Mouse (Mus musculus): ENCODE measurements around the gene Anapc4. TPM values are rescaled to one million over a fixed set of nuclear protein-coding genes. Genes with fewer than 3 reads are reported as not detected.

The Anapc4 gene
- polyA plus RNA-seq, 1 experiment from 2014 or later = 131 TPM

DNA sequence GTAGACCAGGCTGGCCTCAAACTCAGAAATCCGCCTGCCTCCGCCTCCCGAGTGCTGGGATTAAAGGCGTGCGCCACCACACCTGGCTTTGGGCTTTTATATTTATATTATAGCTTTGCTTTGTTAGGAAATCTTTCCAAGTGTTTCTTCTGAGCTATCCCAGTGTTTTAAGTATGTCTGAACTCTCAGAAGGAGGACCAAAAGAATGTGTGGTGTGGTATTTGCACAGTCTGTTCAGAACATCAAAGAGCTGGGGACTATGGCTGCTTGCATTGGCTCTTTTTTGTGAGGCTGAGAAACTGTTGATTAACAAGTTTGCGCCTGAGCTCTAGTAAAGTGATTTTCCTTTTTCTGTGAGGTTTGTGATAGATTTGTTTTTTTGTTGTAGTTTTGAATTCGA lies 10.5 kb downstream of the Anapc4 start:
- no peak overlapping the region for H3K27ac ChIP-seq (replicated peaks; ENCODE audit: low read depth, low read length)

DNA sequence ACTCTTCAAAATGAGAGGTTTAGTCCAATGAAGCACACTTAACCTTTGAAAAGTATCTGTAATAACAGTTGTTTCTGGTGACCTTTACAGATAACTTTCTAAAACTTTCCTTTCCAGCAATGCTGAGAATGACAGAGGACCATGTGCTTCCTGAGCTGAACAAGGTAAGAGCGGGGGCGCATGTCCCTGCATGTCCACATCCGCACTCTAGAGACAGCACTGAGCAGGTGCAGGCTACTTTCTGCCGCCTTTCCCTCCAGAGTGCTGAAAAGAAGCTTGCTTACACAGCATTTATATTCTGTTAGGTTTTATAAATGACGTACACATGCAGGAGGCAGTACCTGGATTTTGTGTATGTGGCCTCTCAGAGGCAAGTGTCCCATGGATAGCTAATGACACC lies 21.9 kb downstream of the Anapc4 start:
- Histone ChIP-seq H3K27ac (replicated peaks; ENCODE audit: low read depth, low read length) (no peak overlapping the region), H3K4me2 (ENCODE audit: low read length) (no peak overlapping the region), H3K36me3 (ENCODE audit: control insufficient read depth, insufficient read depth, low read length) (peaks cover 82% of the 10 kb centered on the region), H3K27me3 (ENCODE audit: control insufficient read depth, insufficient read depth, low read length) (no peaks in the 10 kb centered on the region), H3K4me3 (replicated peaks; ENCODE audit: low read depth, low read length) (no peak overlapping the region), H3K9ac (replicated peaks; ENCODE audit: low read length) (no peak overlapping the region), H3K9me3 (ENCODE audit: control insufficient read depth, low read length) (no peaks in the 10 kb centered on the region), H3K4me1 (ENCODE audit: control insufficient read depth, insufficient read depth, low read length) (no peaks in the 10 kb centered on the region)
- DNase-seq = no peak
- 93% methylated on average over 5 of the region's 5 CpGs for WGBS
- no peak for ATAC-seq (ENCODE audit: low FRiP score, low TSS enrichment)

More for the DNA sequence above, 10.5 kb downstream of the Anapc4 start:
- 96% methylated on average over 7 of the region's 7 CpGs for WGBS
- H3K4me3 ChIP-seq (replicated peaks; ENCODE audit: low read depth, low read length) = no peak overlapping the region
- no peaks in the 10 kb centered on the region for H3K27me3 ChIP-seq (ENCODE audit: control insufficient read depth, insufficient read depth, low read length)
- no peak overlapping the region for H3K9ac ChIP-seq (replicated peaks; ENCODE audit: low read length)
- H3K4me1 ChIP-seq (ENCODE audit: control insufficient read depth, insufficient read depth, low read length) = no peaks in the 10 kb centered on the region
- peaks cover 87% of the 10 kb centered on the region for H3K36me3 ChIP-seq (ENCODE audit: control insufficient read depth, insufficient read depth, low read length)
- no peaks in the 10 kb centered on the region for H3K9me3 ChIP-seq (ENCODE audit: control insufficient read depth, low read length)
- H3K4me2 ChIP-seq (ENCODE audit: low read length) = no peak overlapping the region
- no peak for DNase-seq
- ATAC-seq (ENCODE audit: low FRiP score, low TSS enrichment) = no peak

DNA sequence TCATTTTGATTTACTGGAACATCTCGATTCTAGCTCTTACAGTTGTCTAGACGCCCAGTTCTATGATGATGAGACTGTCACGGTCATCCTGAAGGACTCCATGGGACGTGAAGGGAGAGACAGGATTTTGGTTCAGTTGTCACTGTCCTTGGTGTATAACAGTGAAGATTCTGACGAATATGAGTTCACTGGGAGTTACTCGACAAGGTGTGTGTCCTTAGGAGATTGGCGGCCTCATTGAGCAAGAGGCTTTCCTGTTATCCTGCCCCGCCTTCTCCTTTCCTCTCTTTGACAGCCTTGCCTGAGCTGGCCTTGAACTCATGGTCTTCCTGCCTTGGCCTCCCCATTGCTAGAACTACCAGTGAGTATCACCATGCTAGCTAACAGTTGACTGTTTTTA lies 30.6 kb downstream of the Anapc4 start:
- Histone ChIP-seq H3K9ac (replicated peaks; ENCODE audit: low read length) (no peak overlapping the region), H3K4me2 (ENCODE audit: low read length) (no peak overlapping the region), H3K36me3 (ENCODE audit: control insufficient read depth, insufficient read depth, low read length) (peaks cover 89% of the 10 kb centered on the region), H3K4me3 (replicated peaks; ENCODE audit: low read depth, low read length) (no peak overlapping the region), H3K9me3 (ENCODE audit: control insufficient read depth, low read length) (no peaks in the 10 kb centered on the region), H3K27ac (replicated peaks; ENCODE audit: low read depth, low read length) (no peak overlapping the region), H3K4me1 (ENCODE audit: control insufficient read depth, insufficient read depth, low read length) (no peaks in the 10 kb centered on the region), H3K27me3 (ENCODE audit: control insufficient read depth, insufficient read depth, low read length) (no peaks in the 10 kb centered on the region)
- ATAC-seq (ENCODE audit: low FRiP score, low TSS enrichment) (no peak), DNase-seq (no peak)
- WGBS = 98% methylated on average over 8 of the region's 8 CpGs

DNA sequence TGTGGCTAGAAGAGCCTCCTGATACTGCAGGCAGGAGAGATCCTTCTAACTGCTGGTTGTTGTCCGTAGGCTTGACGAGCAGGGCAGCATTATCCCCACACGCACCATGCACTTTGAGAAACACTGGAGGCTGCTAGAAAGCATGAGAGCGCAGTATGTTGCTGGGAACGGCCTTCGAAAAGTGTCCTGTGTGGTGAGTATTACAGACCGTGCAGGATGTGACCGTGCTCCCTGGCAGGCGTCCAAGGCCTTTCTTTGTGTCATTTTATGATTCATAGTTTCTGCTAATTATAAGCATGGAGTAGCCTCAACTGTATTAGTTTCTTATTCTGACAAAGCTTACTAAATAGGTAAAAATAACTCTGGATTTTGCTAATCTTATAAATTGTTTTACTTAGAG lies 32.0 kb downstream of the Anapc4 start:
- DNase-seq = no peak
- Histone ChIP-seq H3K36me3 (ENCODE audit: control insufficient read depth, insufficient read depth, low read length) (peaks cover 76% of the 10 kb centered on the region), H3K4me1 (ENCODE audit: control insufficient read depth, insufficient read depth, low read length) (no peaks in the 10 kb centered on the region), H3K27me3 (ENCODE audit: control insufficient read depth, insufficient read depth, low read length) (no peaks in the 10 kb centered on the region), H3K9ac (replicated peaks; ENCODE audit: low read length) (no peak overlapping the region), H3K27ac (replicated peaks; ENCODE audit: low read depth, low read length) (no peak overlapping the region), H3K4me3 (replicated peaks; ENCODE audit: low read depth, low read length) (no peak overlapping the region), H3K9me3 (ENCODE audit: control insufficient read depth, low read length) (no peaks in the 10 kb centered on the region), H3K4me2 (ENCODE audit: low read length) (no peak overlapping the region)
- 88% methylated on average over 9 of the region's 9 CpGs for WGBS
- ATAC-seq (ENCODE audit: low FRiP score, low TSS enrichment) = no peak

DNA sequence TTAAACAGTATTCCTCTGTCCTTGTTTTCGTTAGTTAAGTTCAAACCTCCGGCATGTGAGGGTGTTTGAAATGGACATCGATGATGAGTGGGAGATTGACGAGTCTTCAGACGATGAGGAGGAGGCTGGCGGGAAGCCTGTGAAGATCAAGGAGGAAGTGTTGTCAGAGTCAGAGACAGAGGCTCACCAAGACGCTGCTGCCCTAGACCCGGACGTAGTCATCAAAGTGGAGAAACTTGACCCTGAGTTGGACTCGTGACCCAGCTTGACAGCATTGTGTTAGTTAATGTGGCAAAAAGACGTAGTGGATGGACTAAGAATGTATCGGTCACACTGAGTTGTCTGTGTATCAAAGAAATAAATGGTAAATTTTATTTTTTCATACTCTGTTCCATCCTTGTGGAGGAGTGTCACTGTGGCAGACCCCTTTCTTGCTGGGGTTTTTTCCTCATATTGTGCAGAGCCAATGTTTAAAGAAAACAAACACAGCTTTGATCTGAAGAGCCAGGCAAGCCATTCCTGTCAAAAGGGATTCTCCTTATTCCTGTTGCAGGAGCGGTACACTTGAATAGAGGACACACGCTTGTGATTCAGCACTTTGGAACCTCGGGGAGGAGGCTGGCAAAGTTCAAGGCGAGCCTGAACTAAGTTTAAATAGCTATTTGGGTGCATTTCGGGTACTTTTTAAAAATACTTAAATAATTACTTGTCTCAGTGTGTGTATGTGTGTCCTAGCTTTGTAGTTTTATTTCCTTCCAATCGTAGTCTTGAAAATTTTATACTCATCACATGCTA lies 32.7 kb downstream of the Anapc4 start:
- ATAC-seq (ENCODE audit: low FRiP score, low TSS enrichment) (no peak), DNase-seq (no peak)
- Histone ChIP-seq H3K9ac (replicated peaks; ENCODE audit: low read length) (no peak overlapping the region), H3K27ac (replicated peaks; ENCODE audit: low read depth, low read length) (no peak overlapping the region), H3K9me3 (ENCODE audit: control insufficient read depth, low read length) (no peaks in the 10 kb centered on the region), H3K36me3 (ENCODE audit: control insufficient read depth, insufficient read depth, low read length) (peaks cover 69% of the 10 kb centered on the region), H3K4me1 (ENCODE audit: control insufficient read depth, insufficient read depth, low read length) (no peaks in the 10 kb centered on the region), H3K27me3 (ENCODE audit: control insufficient read depth, insufficient read depth, low read length) (no peaks in the 10 kb centered on the region), H3K4me3 (replicated peaks; ENCODE audit: low read depth, low read length) (no peak overlapping the region), H3K4me2 (ENCODE audit: low read length) (no peak overlapping the region)
- WGBS = 93% methylated on average over 18 of the region's 18 CpGs

DNA sequence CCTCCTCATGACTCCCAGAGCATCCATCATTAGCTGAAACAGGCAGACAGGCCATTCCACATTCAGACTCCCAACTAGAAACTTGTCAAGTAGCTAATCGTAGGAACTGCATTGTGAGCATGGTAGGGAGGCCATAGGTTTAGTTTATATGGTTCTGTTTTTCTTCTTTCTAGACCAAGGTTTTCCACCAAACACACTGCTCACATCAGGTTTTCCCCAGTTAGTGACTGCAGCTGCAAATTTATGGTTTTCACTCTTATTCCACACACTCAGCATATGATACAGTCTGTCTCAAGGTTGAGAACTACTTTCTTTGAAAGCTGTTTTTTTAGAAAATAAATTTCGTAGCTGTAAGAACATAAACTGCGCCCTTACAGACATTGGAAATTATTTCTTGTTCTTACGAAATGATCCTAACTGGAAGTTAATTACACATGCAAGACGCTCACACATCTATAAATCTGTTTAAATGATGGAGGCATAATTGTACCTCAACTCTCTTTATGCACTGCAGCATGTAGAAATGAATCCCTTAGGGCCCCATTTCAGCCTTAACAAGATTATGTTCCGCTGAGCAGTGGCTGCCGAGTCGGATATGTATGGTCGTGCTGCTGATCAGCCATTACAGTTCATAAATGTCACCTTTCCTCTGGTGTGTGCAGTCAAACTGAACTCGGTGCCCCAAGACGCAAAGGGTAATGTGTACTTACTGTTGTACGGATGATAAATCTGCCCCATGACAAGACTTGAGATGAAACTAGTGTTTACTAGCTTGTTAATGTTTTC lies 35.3 kb downstream of the Anapc4 start:
- H3K27ac ChIP-seq (replicated peaks; ENCODE audit: low read depth, low read length) = no peak overlapping the region
- H3K4me2 ChIP-seq (ENCODE audit: low read length) = no peak overlapping the region
- ATAC-seq (ENCODE audit: low FRiP score, low TSS enrichment) = no peak
- H3K9ac ChIP-seq (replicated peaks; ENCODE audit: low read length) = no peak overlapping the region
- DNase-seq = peak; percentile 40
- H3K27me3 ChIP-seq (ENCODE audit: control insufficient read depth, insufficient read depth, low read length) = no peaks in the 10 kb centered on the region
- no peak overlapping the region for H3K4me3 ChIP-seq (replicated peaks; ENCODE audit: low read depth, low read length)
- H3K36me3 ChIP-seq (ENCODE audit: control insufficient read depth, insufficient read depth, low read length) = peaks cover 45% of the 10 kb centered on the region
- H3K4me1 ChIP-seq (ENCODE audit: control insufficient read depth, insufficient read depth, low read length) = no peaks in the 10 kb centered on the region
- H3K9me3 ChIP-seq (ENCODE audit: control insufficient read depth, low read length) = no peaks in the 10 kb centered on the region
- 69% methylated on average over 12 of the region's 12 CpGs for WGBS

DNA sequence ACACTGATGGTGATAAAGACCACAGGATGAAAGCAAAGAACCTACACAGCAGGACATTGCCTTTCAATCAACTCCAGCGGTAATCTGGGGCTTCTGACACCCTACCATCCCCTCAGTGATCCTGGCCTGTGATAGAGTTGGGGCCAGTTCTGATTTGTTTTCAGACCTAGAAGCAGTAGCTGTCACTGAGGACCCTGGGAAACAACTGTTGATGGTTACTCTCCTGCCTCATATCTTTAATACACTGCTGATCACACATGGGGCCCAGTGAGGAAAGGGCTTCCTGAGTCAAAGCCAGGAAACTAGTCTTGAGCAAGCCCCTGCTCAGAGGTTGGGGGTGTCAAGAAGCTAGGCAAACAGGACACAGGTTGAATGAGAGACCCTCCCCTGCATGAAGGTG lies 37.6 kb downstream of the Anapc4 start:
- Histone ChIP-seq H3K27me3 (ENCODE audit: control insufficient read depth, insufficient read depth, low read length) (no peaks in the 10 kb centered on the region), H3K4me3 (replicated peaks; ENCODE audit: low read depth, low read length) (no peak overlapping the region), H3K4me2 (ENCODE audit: low read length) (no peak overlapping the region), H3K9ac (replicated peaks; ENCODE audit: low read length) (no peak overlapping the region), H3K4me1 (ENCODE audit: control insufficient read depth, insufficient read depth, low read length) (no peaks in the 10 kb centered on the region), H3K27ac (replicated peaks; ENCODE audit: low read depth, low read length) (no peak overlapping the region), H3K36me3 (ENCODE audit: control insufficient read depth, insufficient read depth, low read length) (peaks cover 24% of the 10 kb centered on the region), H3K9me3 (ENCODE audit: control insufficient read depth, low read length) (no peaks in the 10 kb centered on the region)
- ATAC-seq (ENCODE audit: low FRiP score, low TSS enrichment) (no peak), DNase-seq (no peak)
- WGBS = 7% methylated on average over 1 of the region's 1 CpGs

DNA sequence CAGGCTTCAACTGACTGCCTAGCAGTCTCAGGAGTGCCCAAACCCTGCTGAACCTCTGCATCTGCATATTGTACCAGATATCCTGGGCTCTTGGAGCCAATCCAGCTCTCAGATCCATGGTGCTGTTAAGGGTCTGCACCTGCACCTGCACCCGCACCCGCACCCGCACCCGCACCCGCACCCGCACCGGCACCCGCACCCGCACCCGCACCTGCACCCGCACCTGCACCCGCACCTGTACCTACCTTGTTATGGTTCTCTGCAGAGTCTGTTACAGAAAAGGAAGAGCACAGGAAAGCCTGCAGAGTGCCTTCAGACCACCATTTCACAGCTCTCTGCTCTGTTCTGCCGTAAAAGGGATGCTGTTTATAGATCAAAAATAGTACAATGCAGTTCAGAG lies 38.2 kb downstream of the Anapc4 start:
- H3K4me2 ChIP-seq (ENCODE audit: low read length) = no peak overlapping the region
- no peak for DNase-seq
- peaks cover 18% of the 10 kb centered on the region for H3K36me3 ChIP-seq (ENCODE audit: control insufficient read depth, insufficient read depth, low read length)
- H3K9me3 ChIP-seq (ENCODE audit: control insufficient read depth, low read length) = no peaks in the 10 kb centered on the region
- H3K27ac ChIP-seq (replicated peaks; ENCODE audit: low read depth, low read length) = no peak overlapping the region
- 92% methylated on average over 13 of the region's 13 CpGs for WGBS
- H3K4me1 ChIP-seq (ENCODE audit: control insufficient read depth, insufficient read depth, low read length) = no peaks in the 10 kb centered on the region
- no peaks in the 10 kb centered on the region for H3K27me3 ChIP-seq (ENCODE audit: control insufficient read depth, insufficient read depth, low read length)
- H3K4me3 ChIP-seq (replicated peaks; ENCODE audit: low read depth, low read length) = no peak overlapping the region
- no peak for ATAC-seq (ENCODE audit: low FRiP score, low TSS enrichment)
- H3K9ac ChIP-seq (replicated peaks; ENCODE audit: low read length) = no peak overlapping the region

DNA sequence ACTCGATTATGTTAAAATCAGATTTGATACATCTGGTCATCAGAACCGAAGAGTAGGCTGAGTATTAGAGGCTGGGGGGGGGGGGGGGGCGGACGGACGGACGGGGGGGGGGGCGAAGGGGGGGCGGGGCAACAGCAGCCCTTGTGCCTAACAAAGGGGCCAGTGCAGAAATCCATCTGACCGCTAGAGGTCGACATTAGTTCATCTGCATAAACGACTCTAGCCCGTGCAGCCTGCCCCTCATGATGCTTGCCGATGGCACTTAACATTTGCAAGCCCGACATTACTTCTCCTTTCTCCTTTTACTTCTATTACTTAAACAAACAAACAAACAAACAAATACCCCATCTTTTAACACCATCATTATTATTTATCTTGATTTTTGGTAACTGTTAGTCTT lies 45.0 kb downstream of the Anapc4 start:
- no peaks in the 10 kb centered on the region for H3K36me3 ChIP-seq (ENCODE audit: control insufficient read depth, insufficient read depth, low read length)
- H3K4me1 ChIP-seq (ENCODE audit: control insufficient read depth, insufficient read depth, low read length) = no peaks in the 10 kb centered on the region
- peak; percentile 84; the same call in 1 of the 2 replicates for ATAC-seq (ENCODE audit: low FRiP score, low TSS enrichment)
- H3K27me3 ChIP-seq (ENCODE audit: control insufficient read depth, insufficient read depth, low read length) = no peaks in the 10 kb centered on the region
- H3K9ac ChIP-seq (replicated peaks; ENCODE audit: low read length) = no peak overlapping the region
- 8% methylated on average over 10 of the region's 14 CpGs for WGBS
- no peak overlapping the region for H3K4me3 ChIP-seq (replicated peaks; ENCODE audit: low read depth, low read length)
- no peaks in the 10 kb centered on the region for H3K9me3 ChIP-seq (ENCODE audit: control insufficient read depth, low read length)
- peak; percentile 85 for DNase-seq
- no peak overlapping the region for H3K27ac ChIP-seq (replicated peaks; ENCODE audit: low read depth, low read length)
- H3K4me2 ChIP-seq (ENCODE audit: low read length) = no peak overlapping the region

Data from midbrain, embryonic 14.5 days (tissue).